Mouse (Mus musculus): Measurements from ENCODE around the gene Mfsd6. TPM values are rescaled to one million over a fixed set of nuclear protein-coding genes. Genes with fewer than 3 reads are reported as not detected.

Mfsd6 gene
- total RNA-seq (2021), result 10 to 100 TPM; 71.1 to 75.3 TPM

- peak; percentile 45 to 47 for DNase-seq (ENCODE audit: extremely low spot score in 1 of 2, low spot score in 1 of 2)
Observed at GRCm38 (mm10) chr1:52727056-52727900, at the start of gene Mfsd6. Gene Mfsd6 (minus strand): TSS chr1:52727462.

- DNase-seq (ENCODE audit: extremely low spot score in 1 of 2, low spot score in 1 of 2), result no peak
Observed at GRCm38 (mm10) chr1:52765176-52766111, 38.2 kb upstream of the Mfsd6 start.

GRCm38 (mm10) chr1:52763894-52764809 lies 36.9 kb upstream of the Mfsd6 start:
- no peak for DNase-seq (ENCODE audit: extremely low spot score in 1 of 2, low spot score in 1 of 2)

GRCm38 (mm10) chr1:52758174-52758573 lies 30.9 kb upstream of the Mfsd6 start:
- no peak for DNase-seq (ENCODE audit: extremely low spot score in 1 of 2, low spot score in 1 of 2)

- DNase-seq (ENCODE audit: extremely low spot score in 1 of 2, low spot score in 1 of 2), result no peak
Observed at GRCm38 (mm10) chr1:52754331-52754730, 27.1 kb upstream of the Mfsd6 start.

GRCm38 (mm10) chr1:52753828-52754227 lies 26.6 kb upstream of the Mfsd6 start:
- DNase-seq (ENCODE audit: extremely low spot score in 1 of 2, low spot score in 1 of 2), result no peak

- no peak for DNase-seq (ENCODE audit: extremely low spot score in 1 of 2, low spot score in 1 of 2)
Observed at GRCm38 (mm10) chr1:52752706-52753105, 25.4 kb upstream of the Mfsd6 start.

- no peak for DNase-seq (ENCODE audit: extremely low spot score in 1 of 2, low spot score in 1 of 2)
Observed at GRCm38 (mm10) chr1:52751634-52752033, 24.4 kb upstream of the Mfsd6 start.

GRCm38 (mm10) chr1:52749978-52750377 lies 22.7 kb upstream of the Mfsd6 start:
- DNase-seq (ENCODE audit: extremely low spot score in 1 of 2, low spot score in 1 of 2), result no peak

- peak; percentile 62 to 86 for DNase-seq (ENCODE audit: extremely low spot score in 1 of 2, low spot score in 1 of 2)
Observed at GRCm38 (mm10) chr1:52748260-52748659, 21.0 kb upstream of the Mfsd6 start.

- no peak for DNase-seq (ENCODE audit: extremely low spot score in 1 of 2, low spot score in 1 of 2)
Observed at GRCm38 (mm10) chr1:52742567-52742966, 15.3 kb upstream of the Mfsd6 start.

- no peak for DNase-seq (ENCODE audit: extremely low spot score in 1 of 2, low spot score in 1 of 2)
Observed at GRCm38 (mm10) chr1:52734208-52734607, 6.9 kb upstream of the Mfsd6 start.

- DNase-seq (ENCODE audit: extremely low spot score in 1 of 2, low spot score in 1 of 2), result no peak
Observed at GRCm38 (mm10) chr1:52730258-52730657, 3.0 kb upstream of the Mfsd6 start.

GRCm38 (mm10) chr1:52728857-52729489 lies 1.7 kb upstream of the Mfsd6 start:
- DNase-seq (ENCODE audit: extremely low spot score in 1 of 2, low spot score in 1 of 2), result no peak

- peak; percentile 48 to 61 for DNase-seq (ENCODE audit: extremely low spot score in 1 of 2, low spot score in 1 of 2)
Observed at GRCm38 (mm10) chr1:52726371-52727055, 749 bp downstream of the Mfsd6 start.

- no peak for DNase-seq (ENCODE audit: extremely low spot score in 1 of 2, low spot score in 1 of 2)
Observed at GRCm38 (mm10) chr1:52722586-52722985, 4.7 kb downstream of the Mfsd6 start.

- peak in 1 of 2 experiments; percentile 67 for DNase-seq (ENCODE audit: extremely low spot score in 1 of 2, low spot score in 1 of 2)
Observed at GRCm38 (mm10) chr1:52719096-52719495, 8.2 kb downstream of the Mfsd6 start.

GRCm38 (mm10) chr1:52718068-52718748 lies 9.1 kb downstream of the Mfsd6 start:
- no peak for DNase-seq (ENCODE audit: extremely low spot score in 1 of 2, low spot score in 1 of 2)

Data from layer of hippocampus, postnatal 25 days (tissue).